Mouse (Mus musculus) layer of hippocampus, adult 11-12 months (tissue): Measurements from ENCODE around the gene Rbms3.
A peak's percentile ranks its signal among the peaks of the same experiment; 100 is the strongest.

Source experiments
- DNase-seq: peaks from one replicate; pipeline ENCODE4 v3.0.0; 2022; ENCODE audit warnings: low spot score

The Rbms3 gene

GRCm38 (mm10) chr9:117373164-117373741, 256.5 kb downstream of the Rbms3 start:
- DNase-seq, result no peak

DNA sequence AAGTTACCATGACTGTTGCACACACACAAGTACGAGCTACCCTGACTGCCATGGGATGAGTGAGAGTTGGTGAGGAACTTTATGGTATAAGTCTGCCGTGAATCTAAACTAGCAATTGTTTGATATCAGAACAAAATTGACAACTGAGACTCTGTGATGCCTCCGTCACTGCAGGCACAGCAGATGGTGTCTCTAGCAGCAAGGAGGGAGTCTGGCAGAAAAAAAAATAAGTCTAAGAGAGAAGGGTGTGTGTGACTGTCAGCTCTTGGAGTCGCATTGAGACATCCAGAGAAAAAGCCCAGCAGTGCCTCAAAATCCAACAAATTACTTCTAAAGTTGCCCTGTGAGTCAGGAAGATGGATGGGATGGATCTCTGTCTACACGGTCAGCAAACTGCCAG, 257.7 kb downstream of the Rbms3 start:
- no peak for DNase-seq

DNA sequence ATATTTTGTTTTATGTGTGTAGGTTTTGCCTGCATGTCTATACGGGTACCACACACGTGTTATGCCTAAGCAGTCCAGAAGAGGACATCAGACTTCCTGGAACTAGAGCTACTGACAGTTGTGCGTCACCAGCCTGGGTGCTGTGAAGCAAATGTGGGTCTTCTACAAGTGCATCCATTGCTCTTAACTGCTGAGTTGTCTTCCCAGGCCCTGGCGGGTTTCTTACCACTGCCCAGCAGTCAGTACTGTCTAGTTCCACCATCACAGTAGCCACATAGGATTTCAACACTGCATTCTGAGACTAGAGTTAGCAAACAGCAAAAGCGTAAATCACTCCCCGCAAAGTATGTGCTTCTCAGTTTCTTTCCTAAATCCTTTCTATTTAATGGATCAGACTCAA, 259.6 kb downstream of the Rbms3 start:
- no peak for DNase-seq

- no peak for DNase-seq
Observed at GRCm38 (mm10) chr9:117368016-117368415, 261.7 kb downstream of the Rbms3 start.

DNA sequence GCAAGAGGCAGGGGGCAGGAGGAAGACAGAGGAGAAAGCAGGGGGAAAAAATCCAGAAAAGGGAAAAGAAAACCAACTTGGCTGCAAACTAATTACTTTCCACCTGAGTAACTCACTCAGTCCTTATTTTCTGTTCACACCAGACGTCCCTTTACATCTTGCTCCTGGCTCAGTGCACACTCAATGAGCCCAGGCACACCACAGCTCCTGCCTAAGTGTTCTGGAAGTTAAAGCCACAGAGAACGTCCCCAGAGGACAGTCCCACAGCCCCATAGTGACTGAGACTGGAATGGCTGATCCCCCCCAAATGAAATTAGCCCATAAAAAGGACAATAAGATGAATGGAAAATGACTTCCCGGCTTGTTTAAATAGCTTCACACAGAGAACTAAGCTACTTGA, 265.1 kb downstream of the Rbms3 start:
- DNase-seq, result no peak

DNA sequence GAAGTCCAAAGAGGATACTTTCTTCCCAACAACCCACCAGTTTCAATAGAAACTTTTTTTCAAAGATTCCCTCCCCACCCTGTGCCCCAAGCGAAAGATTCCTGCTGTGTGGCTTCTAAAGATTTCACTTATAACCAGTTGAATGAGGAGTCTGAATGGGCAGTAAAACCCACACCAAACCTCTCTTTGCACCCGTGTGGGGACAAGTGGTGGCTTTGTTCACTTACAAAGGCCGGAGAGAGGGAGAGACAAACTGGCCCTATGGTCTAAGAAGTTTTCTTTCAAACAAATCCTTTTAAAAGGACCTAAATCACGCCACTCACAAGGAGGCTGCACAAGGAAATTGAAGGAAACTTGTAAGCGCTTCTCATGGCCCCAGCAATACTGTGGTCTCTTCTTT, 268.3 kb downstream of the Rbms3 start:
- DNase-seq, result no peak

- peak; percentile 47 for DNase-seq
Observed at GRCm38 (mm10) chr9:117356764-117357442, 272.8 kb downstream of the Rbms3 start.

DNA sequence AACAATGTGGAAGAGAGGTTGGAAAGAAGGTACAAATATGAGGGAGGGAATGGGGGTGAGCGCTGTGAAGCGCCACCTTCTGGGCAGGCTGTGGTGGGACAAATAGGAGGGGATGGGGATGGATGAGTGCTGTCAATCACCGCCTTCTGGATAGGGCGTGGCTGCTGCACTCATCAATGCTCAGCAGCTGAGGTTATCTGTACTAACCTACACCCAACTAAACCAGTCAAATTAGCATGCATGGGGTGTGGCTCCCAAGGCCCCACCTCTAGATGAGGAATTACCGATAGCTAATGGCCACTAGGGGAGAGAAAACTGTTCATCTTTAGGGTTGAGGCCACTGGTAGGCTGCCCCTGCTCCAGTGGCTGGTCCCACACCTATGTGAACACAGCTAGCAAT, 274.2 kb downstream of the Rbms3 start:
- no peak for DNase-seq

DNA sequence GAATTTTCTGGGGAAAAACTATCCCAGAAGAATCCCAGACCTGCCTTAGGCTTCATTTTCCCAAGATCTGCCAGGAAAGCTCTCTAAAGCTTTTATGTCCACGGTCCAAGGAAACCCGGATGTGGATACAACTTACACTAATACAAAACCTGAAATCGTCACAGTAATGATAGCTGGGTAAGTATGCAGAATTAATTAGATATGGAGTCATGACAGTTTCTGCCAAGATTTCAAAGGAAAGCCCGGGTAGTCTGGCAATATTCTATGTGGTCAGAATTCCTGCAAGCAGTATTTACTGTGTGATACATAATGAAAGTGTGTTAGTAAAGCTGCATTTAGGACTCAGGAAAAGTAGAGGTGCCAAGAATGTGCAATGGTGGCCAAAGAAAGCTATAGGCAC, 287.4 kb downstream of the Rbms3 start:
- no peak for DNase-seq

DNA sequence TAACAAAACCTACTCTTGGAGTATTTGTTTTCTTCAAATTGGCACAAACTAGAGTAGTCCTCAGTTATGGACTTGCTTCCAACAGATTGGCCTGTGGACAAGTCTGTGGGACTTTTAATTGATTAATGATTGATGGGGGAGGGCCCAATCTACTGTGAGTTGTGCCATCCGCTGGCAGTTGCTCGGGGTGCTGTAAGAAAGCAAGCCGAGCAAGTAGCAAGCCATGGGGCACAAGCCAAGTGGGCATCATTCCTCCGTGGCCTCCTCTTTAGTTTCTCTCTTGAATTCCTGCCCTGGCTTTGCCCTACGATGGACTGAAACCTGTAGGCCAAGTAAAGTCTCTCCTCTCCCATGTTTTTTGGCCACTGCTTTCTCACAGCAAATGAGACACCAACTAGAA, 299.0 kb downstream of the Rbms3 start:
- no peak for DNase-seq

- DNase-seq, result no peak
Observed at GRCm38 (mm10) chr9:117319271-117319670, 310.4 kb downstream of the Rbms3 start.

GRCm38 (mm10) chr9:117318461-117318860, 311.3 kb downstream of the Rbms3 start:
- DNase-seq, result no peak

DNA sequence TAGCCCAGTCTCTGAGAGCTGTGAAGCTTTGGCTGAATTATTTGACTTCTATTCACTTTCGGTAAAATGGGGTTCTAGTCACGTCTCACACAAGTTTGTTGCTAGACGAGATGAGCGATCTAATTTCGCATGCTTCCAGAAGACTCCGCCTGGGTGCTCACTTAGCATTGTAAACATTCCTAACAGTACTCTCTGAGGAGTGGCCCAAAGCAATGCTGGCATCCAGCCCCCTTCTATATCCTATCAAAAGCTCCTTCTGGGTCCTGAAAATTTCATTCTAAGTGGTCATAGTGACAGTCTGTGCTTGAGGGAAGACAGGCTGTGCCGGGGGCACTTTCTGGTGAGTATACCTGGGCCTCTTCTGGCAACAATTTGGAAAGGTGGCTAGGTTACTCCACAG, 312.5 kb downstream of the Rbms3 start:
- DNase-seq, result no peak

DNA sequence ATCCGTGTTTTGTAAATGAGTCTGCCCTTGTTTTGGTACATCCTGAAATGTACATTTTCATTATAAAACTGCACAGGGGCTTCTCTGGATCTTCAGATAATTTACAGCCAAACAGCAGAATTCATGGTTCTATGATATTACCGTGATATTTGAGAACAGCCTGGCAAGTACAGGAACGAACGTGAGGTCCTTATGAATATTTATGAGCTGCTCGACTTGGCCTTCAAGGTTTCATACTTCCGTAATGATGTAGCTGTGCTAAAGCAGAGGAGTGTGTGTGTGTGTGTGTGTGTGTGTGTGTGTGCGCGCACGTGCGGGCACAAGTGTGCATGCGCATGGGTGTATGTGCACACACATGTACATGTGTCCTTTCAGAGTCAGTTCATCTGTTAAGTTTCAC, 316.1 kb downstream of the Rbms3 start:
- no peak for DNase-seq

GRCm38 (mm10) chr9:117309809-117310208, 319.9 kb downstream of the Rbms3 start:
- DNase-seq, result no peak

DNA sequence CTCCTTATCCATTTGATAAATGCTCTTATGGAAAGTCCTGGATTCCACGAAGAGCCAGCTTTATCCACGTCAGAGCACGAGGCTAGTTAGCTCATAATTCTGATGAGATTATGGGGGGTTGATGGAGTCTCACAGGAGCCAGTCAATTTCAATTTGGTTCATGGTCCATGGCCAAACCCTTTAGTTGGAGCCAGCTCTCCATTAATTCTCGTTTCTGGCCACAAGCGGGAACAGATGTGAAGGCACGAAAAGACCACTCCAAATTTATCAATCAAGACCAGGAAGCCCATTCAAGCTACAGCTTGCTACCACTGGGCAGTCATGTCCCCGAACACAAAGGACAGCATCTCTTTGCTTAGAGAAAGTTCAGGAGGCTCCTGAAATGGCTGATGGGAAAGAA, 330.7 kb downstream of the Rbms3 start:
- no peak for DNase-seq

DNA sequence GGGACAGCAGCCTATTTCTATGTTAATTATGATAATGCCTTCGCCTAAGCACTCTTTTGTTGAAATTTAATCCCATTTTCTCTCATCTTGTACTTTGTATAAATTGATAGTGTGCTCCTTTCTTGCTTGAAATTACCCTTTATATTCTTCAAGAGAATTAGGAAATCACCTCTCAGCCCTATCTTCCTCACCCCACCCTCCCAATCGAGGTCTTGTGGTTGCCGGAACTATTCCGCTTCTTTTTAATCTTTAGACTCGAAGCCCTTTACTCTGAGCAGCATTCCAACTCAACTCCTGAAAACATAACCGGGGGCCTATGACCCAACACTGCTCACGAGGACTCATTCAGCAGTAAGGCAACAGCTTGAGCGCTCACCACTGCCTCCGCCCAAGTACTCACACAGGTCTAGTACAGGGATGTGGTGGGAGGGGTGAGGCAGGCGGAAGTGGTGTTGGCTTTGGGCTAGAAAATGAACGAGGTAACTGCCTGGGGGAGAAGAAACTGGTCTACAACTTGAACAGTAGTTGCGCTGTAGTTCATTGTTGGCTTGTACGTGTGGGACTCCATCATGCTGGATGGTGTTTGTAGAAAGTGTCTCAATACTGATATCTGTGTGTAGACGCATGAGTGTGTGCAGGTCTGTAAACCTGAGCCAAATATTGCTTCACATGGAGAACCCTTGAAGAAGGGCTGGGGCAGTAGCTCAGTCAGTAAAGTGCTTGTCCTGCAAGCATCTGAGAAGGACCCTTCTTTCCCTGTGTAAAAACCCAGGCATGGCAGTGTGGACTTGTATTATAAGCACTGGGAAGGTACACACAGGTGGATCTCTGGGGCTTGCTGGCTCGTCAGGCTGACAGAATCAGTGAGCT, 331.8 kb downstream of the Rbms3 start:
- DNase-seq, result no peak

GRCm38 (mm10) chr9:117291066-117291850, 338.5 kb downstream of the Rbms3 start:
- DNase-seq, result no peak

- no peak for DNase-seq
Observed at GRCm38 (mm10) chr9:117274846-117275245, 354.9 kb downstream of the Rbms3 start.

GRCm38 (mm10) chr9:117259614-117260013, 370.1 kb downstream of the Rbms3 start:
- DNase-seq, result no peak

DNA sequence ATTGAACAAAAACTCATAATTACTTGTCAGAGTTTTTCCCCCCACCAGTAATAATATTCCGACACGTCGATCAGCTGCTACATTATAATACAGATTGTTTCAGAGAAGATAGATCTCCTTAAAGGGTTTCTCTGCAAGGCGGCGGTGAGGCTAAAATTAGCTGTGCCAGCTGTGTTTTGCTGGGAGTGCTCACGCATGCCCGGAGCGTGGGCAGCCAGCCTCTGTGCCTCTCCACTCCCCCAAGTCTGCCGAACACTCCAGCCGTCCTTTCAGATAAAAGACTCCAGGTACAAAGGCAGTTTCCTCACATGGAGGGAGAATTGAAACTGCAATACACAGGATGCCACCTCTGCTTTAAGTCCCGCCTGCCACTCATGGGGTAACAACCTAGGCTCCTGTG, 376.4 kb downstream of the Rbms3 start:
- DNase-seq, result peak; percentile 12

- no peak for DNase-seq
Observed at GRCm38 (mm10) chr9:117252411-117252861, 377.3 kb downstream of the Rbms3 start.
